Mouse (Mus musculus) bone marrow macrophage, adult 2 months (primary cell): ENCODE measurements around the gene Ano9.

Experiments used
- CTCF ChIP-seq: IDR thresholded peaks from 2 replicates; pipeline ENCODE4 v1.5.1; 2012; ENCODE audit warnings: low read depth, mild to moderate bottlenecking, low read length, moderate library complexity
- POLR2A ChIP-seq: IDR thresholded peaks from 2 replicates; pipeline ENCODE4 v1.6.1; 2012; ENCODE audit warnings: mild to moderate bottlenecking, low read depth, low read length, borderline replicate concordance

DNA sequence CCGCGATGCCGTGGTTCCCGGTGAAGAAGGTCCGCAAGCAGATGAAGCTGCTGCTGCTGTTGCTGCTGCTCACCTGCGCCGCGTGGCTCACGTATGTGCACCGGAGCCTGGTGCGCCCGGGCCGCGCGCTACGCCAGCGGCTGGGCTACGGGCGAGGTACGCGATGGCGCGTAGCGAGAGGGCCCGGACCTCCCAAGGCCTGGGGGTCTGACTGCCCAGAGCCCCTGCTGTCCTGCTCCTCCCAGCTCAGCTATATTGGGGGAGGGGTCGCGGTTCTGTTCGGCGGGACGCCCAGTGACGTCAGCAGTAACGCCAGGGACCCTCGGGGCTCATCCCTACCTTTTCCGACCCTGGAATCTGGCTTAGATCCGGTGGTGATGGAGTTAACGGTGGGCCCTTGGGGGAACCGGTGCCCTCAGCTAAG, 56.3 kb downstream of the Ano9 start:
- no peak for TF ChIP-seq CTCF
- TF ChIP-seq POLR2A, result no peak
